Mouse (Mus musculus) common myeloid progenitor, adult 5-6 weeks (primary cell): ENCODE data around the gene Pltp. TPM values are rescaled to one million over a fixed set of nuclear protein-coding genes. Genes with fewer than 3 reads are reported as not detected.

Source experiments
- total RNA-seq: library from RNA; stranded (forward); fragments of 200-1000, 187-1606 nt; gene quantifications from 2 replicates; pipeline ENCODE4 v1.2.3, GENCODE M21; 2017

The Pltp gene
- total RNA-seq, 1 experiment from 2014 or later, result not detected

Other genes starting within 250 kb of the Pltp start
- gene Wfdc6b, start 244.2 kb downstream of the Pltp start, total RNA-seq, result not detected in 2 replicates
- not detected in 2 replicates for gene Wfdc8, start 244.1 kb downstream of the Pltp start, total RNA-seq
- gene Wfdc16, start 218.9 kb downstream of the Pltp start, total RNA-seq, result not detected in 2 replicates
- not detected in 2 replicates for gene Wfdc10, start 201.7 kb downstream of the Pltp start, total RNA-seq
- gene Wfdc9, start 201.1 kb downstream of the Pltp start, total RNA-seq, result not detected in 2 replicates
- not detected in 2 replicates for gene Wfdc11, start 183.6 kb downstream of the Pltp start, total RNA-seq
- gene Wfdc13, start 172.6 kb downstream of the Pltp start, total RNA-seq, result not detected in 2 replicates
- not detected in 2 replicates for gene Spint4, start 159.2 kb downstream of the Pltp start, total RNA-seq
- not detected in 2 replicates for gene Spint5, start 142.4 kb downstream of the Pltp start, total RNA-seq
- gene Wfdc3, start 111.8 kb downstream of the Pltp start, total RNA-seq, result 1.1 TPM in 1 of 2 replicates, not detected in the other
- 26.7 and 29.6 TPM in 2 replicates for gene Dnttip1, start 111.7 kb downstream of the Pltp start, total RNA-seq
- 153 and 159 TPM in 2 replicates for gene Ube2c, start 87.8 kb downstream of the Pltp start, total RNA-seq
- gene Tnnc2, start 77.7 kb downstream of the Pltp start, total RNA-seq, result not detected in 2 replicates
- 0.23 TPM in 1 of 2 replicates, not detected in the other for gene Snx21, start 71.9 kb downstream of the Pltp start, total RNA-seq
- 14.0 and 14.8 TPM in 2 replicates for gene Acot8, start 52.8 kb downstream of the Pltp start, total RNA-seq
- 3.0 and 3.7 TPM in 2 replicates for gene Zswim3, start 52.6 kb downstream of the Pltp start, total RNA-seq
- 3.5 and 5.4 TPM in 2 replicates for gene Zswim1, start 35.0 kb downstream of the Pltp start, total RNA-seq
- gene Spata25, start 29.2 kb downstream of the Pltp start, total RNA-seq, result not detected in 2 replicates
- 44.4 and 51.1 TPM in 2 replicates for gene Ctsa, start 24.8 kb downstream of the Pltp start, total RNA-seq
- 0.55 and 0.87 TPM in 2 replicates for gene Neurl2, start 24.3 kb downstream of the Pltp start, total RNA-seq
- 18.8 and 19.2 TPM in 2 replicates for gene Pcif1, start 21.6 kb upstream of the Pltp start, total RNA-seq
- gene Zfp335, start 54.0 kb upstream of the Pltp start, total RNA-seq, result 6.2 and 7.6 TPM in 2 replicates
- 1.0 and 1.1 TPM in 2 replicates for gene Mmp9, start 83.1 kb upstream of the Pltp start, total RNA-seq
- 4.2 TPM in 1 of 2 replicates, not detected in the other for gene Slc12a5, start 103.1 kb upstream of the Pltp start, total RNA-seq
- gene Ncoa5, start 177.2 kb upstream of the Pltp start, total RNA-seq, result 43.5 and 44.9 TPM in 2 replicates
- gene Cd40, start 197.9 kb upstream of the Pltp start, total RNA-seq, result 0.41 TPM in 1 of 2 replicates, not detected in the other
- not detected in 2 replicates for gene 1700025C18Rik, start 233.0 kb upstream of the Pltp start, total RNA-seq